Mouse (Mus musculus): ENCODE measurements around the gene Cbx1.

GRCm38 (mm10) chr11:96755298-96755697 is 33.6 kb upstream of the Cbx1 start:
- TF ChIP-seq EP300 (IDR thresholded peaks at IDR 0.05; ENCODE audit: low read depth) (no peak), CTCF (IDR thresholded peaks at IDR 0.05; ENCODE audit: low read depth) (peak; percentile 47)

All from liver, embryonic 14.5 days (tissue).